Mouse (Mus musculus) intestine, postnatal 0 days (tissue): ENCODE results near the gene Rdh11. TPM values are rescaled to one million over a fixed set of nuclear protein-coding genes. Genes with fewer than 3 reads are reported as not detected.
A peak's percentile ranks its signal among the peaks of the same experiment; 100 is the strongest.
"Not testable (repeated sequence)": the region's sequence is repeated elsewhere in the genome, so short reads cannot be mapped to it uniquely, and the experiment has no call there.

ENCODE experiments used
- ATAC-seq: fragments of 200-750 bp; cut with Nextera tagmentation; 2 replicates; pipeline ENCODE4 v1.8.0; 2017; ENCODE audit warnings: mild to moderate bottlenecking, moderate TSS enrichment, moderate library complexity
- H3K27ac ChIP-seq: fragments of 300-500 bp; sonication (generic); 2 replicates; pipeline ENCODE4 v1.5.1; 2014; ENCODE audit warnings: mild to moderate bottlenecking, low read depth, low read length, moderate library complexity
- H3K27me3 ChIP-seq: fragments of 300-500 bp; sonication (generic); replicated peaks from 2 replicates; pipeline ENCODE4 v1.6.1; 2014; ENCODE audit warnings: low read length, mixed read lengths; ENCODE audit not compliant: control insufficient read depth, insufficient read depth
- H3K36me3 ChIP-seq: fragments of 300-500 bp; sonication (generic); 2 replicates; pipeline ENCODE4 v1.6.1; 2014; ENCODE audit warnings: mild to moderate bottlenecking, moderate library complexity; ENCODE audit not compliant: control insufficient read depth, insufficient read depth
- H3K4me1 ChIP-seq: fragments of 300-500 bp; sonication (generic); replicated peaks from 2 replicates; pipeline ENCODE4 v1.6.1; 2014; ENCODE audit warnings: antibody characterized with exemption, low read length, mixed read lengths; ENCODE audit not compliant: control insufficient read depth, insufficient read depth
- H3K4me2 ChIP-seq: fragments of 300-500 bp; sonication (generic); replicated peaks from 2 replicates; pipeline ENCODE4 v1.6.1; 2014; ENCODE audit warnings: low read depth, mild to moderate bottlenecking, moderate library complexity
- H3K4me3 ChIP-seq: fragments of 300-500 bp; sonication (generic); 2 replicates; pipeline ENCODE4 v1.5.1; 2014; ENCODE audit warnings: low read depth, low read length
- H3K9ac ChIP-seq: fragments of 300-500 bp; sonication (generic); 2 replicates; pipeline ENCODE4 v1.6.1; 2014; ENCODE audit warnings: mild to moderate bottlenecking, low read depth, low read length
- H3K9me3 ChIP-seq: fragments of 300-500 bp; sonication (generic); 2 replicates; pipeline ENCODE4 v1.6.1; 2016; ENCODE audit warnings: mixed run types; ENCODE audit not compliant: control insufficient read depth
- CTCF ChIP-seq: sonication (generic); IDR thresholded peaks from 2 replicates; pipeline ENCODE4 v1.5.1; 2016; ENCODE audit warnings: low read depth, mild to moderate bottlenecking, control low read depth, antibody characterized with exemption, moderate library complexity
- WGBS: fragments of 180-500 bp; shearing (Covaris S2); extraction: QIAGEN DNeasy Blood & Tissue Kit; methylation state at CpG from one replicate; pipeline ENCODE4 v1.1.7; 2014; 5-methylcytosine and 5-hydroxymethylcytosine counted together
- polyA plus RNA-seq: library from polyadenylated mRNA; unstranded; fragments of >200 nt; fragmentation: Nextera tagmentation; extraction: Ambion mirVana; gene quantifications from 2 replicates; pipeline ENCODE4 v1.2.1, GENCODE M21; 2015

The Rdh11 gene
- polyA plus RNA-seq, 1 experiment from 2014 or later: 10.4 TPM

DNA sequence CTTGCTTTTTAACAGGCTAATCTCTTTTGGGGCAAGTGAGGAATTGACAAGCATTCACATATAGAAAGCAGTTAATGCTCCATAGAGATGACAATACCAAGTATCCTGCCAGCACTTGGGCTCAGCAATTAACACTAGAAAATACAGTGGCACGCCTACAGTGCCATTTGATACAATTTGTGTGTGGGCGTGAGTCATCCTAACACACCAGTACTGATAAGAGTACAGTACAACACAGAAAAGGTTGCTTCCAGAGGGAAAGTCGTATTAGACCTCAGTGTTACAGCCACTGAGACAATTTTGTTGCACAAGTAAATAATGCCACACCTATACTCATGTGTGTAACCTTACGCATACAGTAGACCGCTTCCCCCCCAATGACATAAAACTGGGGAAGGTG lies 5.0 kb upstream of the Rdh11 start:
- Histone ChIP-seq H3K9me3 (no peaks in the 10 kb centered on the region), H3K27me3 (no peaks in the 10 kb centered on the region), H3K36me3 (no peaks in the 10 kb centered on the region), H3K4me3 (no peak overlapping the region), H3K4me1 (no peaks in the 10 kb centered on the region), H3K27ac (no peak overlapping the region), H3K4me2 (no peak overlapping the region), H3K9ac (no peak overlapping the region)
- WGBS: 59% methylated on average over 5 of the region's 5 CpGs
- TF ChIP-seq CTCF: no peak
- ATAC-seq: no peak

DNA sequence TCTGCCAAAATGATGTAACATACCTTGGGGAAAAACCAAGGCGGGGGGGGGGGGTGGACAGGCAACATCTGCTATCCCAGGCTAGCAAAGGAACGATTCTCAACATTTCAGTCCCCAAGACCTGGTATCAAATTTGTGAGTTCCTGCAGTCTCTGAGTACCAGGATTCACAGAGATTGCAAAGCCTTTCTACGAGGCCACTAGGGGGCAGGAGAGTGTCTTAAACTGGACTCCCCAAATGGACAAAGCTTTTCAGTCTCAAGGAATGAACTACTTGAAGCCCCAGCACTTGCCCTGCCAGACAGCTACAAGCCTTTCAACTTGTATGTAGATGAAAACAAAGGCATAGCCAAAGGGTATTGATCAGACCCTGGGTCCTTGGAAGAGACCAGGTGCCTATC lies 1.3 kb upstream of the Rdh11 start:
- no peak for ATAC-seq
- H3K36me3 ChIP-seq: peaks cover under 1% of the 10 kb centered on the region; the same call in 1 of the 2 replicates
- H3K4me2 ChIP-seq: no peak overlapping the region
- no peak overlapping the region for H3K27ac ChIP-seq
- peak; percentile 85 for TF ChIP-seq CTCF
- H3K27me3 ChIP-seq: no peaks in the 10 kb centered on the region
- H3K4me1 ChIP-seq: 0 out of 2 replicates have a peak, but pooled peaks cover 6% of the 10 kb centered on the region
- H3K9me3 ChIP-seq: no peaks in the 10 kb centered on the region
- no peak overlapping the region for H3K4me3 ChIP-seq
- no peak overlapping the region for H3K9ac ChIP-seq
- WGBS: 7% methylated on average over 3 of the region's 3 CpGs

DNA sequence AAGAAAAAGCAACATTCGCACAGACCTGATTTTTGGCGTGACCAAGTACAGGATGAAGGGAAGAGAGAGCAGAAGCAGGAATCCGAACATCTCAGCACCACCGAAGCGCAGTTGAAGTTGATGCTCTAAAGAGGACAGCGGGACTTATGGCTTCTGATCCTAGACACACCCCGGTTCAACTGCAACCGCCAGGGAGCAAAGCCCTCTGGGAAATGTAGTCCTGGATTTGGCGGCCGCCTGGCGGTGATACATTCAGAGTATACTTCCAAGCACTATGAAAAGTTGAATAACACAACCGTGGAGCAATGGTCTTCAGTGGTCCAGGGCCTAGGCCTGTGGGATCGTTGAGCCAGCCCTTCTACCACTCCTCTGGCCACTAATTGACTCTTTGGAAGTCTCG lies 392 bp downstream of the Rdh11 start:
- ATAC-seq: peak; percentile 82
- peak; percentile 75 for TF ChIP-seq CTCF
- no peaks in the 10 kb centered on the region for H3K27me3 ChIP-seq
- H3K4me3 ChIP-seq: peak overlapping the region; percentile 60
- peak overlapping the region; percentile 91 for H3K4me2 ChIP-seq
- 0 out of 2 replicates have a peak, but pooled peaks cover 6% of the 10 kb centered on the region for H3K4me1 ChIP-seq
- peaks cover 17% of the 10 kb centered on the region for H3K36me3 ChIP-seq
- peak overlapping the region; percentile 49 for H3K9ac ChIP-seq
- WGBS: 5% methylated on average over 14 of the region's 14 CpGs
- H3K9me3 ChIP-seq: no peaks in the 10 kb centered on the region
- no peak overlapping the region; the same call in 1 of the 2 replicates for H3K27ac ChIP-seq

DNA sequence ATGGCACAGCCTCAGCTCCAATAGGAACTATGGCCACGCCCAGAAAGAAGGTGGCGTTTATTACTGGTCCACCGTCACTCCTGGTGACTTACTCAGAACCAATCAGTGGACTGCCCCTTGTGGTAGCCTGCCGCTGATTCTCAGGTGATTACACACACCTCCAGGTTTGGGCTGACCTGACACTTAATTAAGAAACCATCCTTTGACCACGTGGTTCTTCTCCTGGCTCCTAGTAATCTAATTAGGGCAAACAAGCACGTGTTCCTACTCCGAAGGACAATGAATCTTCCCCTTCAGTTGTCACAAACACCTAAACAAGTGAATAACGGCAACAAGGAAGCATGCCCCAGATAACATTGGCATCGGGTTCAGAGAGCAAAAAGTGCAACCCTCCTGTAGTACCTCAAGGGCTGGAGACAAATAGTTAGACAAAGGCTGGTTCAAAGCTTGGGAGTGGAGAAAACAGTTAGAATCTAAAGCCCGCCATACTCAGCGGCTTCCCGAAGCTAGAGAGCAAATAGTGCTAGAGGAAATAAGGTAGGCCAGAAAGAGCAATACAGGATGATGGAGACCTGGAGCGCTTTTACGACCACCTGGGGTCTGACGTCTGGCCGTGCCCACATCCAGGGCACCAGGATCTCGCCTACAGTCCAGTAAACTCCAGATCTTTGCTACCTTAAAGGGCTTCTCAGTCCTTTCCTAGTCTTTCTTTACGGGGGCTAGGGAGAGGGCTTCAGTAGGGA lies 991 bp downstream of the Rdh11 start:
- Histone ChIP-seq H3K4me3 (peak overlapping the region; percentile 60), H3K27me3 (no peaks in the 10 kb centered on the region), H3K4me2 (peak overlapping the region; percentile 91), H3K9ac (peak overlapping the region; percentile 49), H3K9me3 (no peaks in the 10 kb centered on the region), H3K27ac (no peak overlapping the region; the same call in 1 of the 2 replicates), H3K4me1 (0 out of 2 replicates have a peak, but pooled peaks cover 6% of the 10 kb centered on the region), H3K36me3 (peaks cover 23% of the 10 kb centered on the region)
- ATAC-seq: peak; percentile 87
- TF ChIP-seq CTCF: peak; percentile 51
- WGBS: under 1% methylated on average over 18 of the region's 18 CpGs

DNA sequence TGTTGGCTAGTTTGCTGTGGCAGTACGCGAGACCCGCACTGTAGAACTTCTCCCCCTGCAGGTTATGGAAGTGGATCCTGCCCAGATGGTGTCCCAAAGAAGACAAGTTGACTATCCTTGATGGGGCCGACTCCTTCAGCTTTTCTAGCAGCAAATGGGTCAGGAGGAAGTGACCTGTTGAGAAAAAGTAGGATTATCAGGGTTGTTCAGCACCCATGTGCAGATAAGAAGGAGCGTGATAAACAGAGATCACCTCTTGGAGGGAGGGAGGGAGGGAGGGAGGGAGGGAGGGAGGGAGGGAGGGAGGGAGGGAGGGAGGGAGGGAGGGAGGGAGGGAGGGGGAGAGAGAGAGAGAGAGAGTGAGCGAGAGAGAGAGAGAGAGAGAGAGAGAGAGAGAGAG lies 6.9 kb downstream of the Rdh11 start:
- ATAC-seq, H3K27me3 ChIP-seq, H3K9me3 ChIP-seq, H3K4me2 ChIP-seq, H3K9ac ChIP-seq, H3K4me3 ChIP-seq, H3K4me1 ChIP-seq, H3K27ac ChIP-seq: not testable (repeated sequence)
- H3K36me3 ChIP-seq: peaks cover 69% of the 10 kb centered on the region
- WGBS: 70% methylated on average over 5 of the region's 6 CpGs

DNA sequence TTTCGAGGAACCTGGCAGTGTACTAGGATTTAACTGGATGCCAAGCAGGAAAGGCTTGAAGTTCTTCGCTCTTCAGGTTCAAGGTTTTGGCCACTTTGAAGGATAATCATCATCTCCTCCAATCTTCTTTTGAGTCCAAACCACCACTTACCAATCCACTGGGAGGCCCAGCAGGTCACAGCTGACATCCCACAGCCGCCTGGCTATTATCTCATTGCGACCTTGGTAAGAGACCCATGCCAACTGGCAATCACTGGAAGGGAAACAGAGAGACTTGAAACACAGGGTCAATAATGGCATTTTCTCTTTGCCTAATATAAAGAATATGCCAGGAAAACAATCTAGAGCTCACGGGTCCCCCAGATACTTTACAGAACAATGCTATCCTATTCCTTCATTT lies 16.1 kb downstream of the Rdh11 start:
- ATAC-seq: no peak
- Histone ChIP-seq H3K9me3 (no peaks in the 10 kb centered on the region), H3K4me1 (no peaks in the 10 kb centered on the region; the same call in 1 of the 2 replicates), H3K9ac (no peak overlapping the region), H3K4me2 (no peak overlapping the region), H3K27ac (no peak overlapping the region), H3K36me3 (peaks cover 26% of the 10 kb centered on the region), H3K4me3 (no peak overlapping the region), H3K27me3 (no peaks in the 10 kb centered on the region)
- no peak for TF ChIP-seq CTCF
- WGBS: 99% methylated on average over 5 of the region's 5 CpGs
